Mouse (Mus musculus): ENCODE measurements around the gene Thy1.

The Thy1 gene

DNA sequence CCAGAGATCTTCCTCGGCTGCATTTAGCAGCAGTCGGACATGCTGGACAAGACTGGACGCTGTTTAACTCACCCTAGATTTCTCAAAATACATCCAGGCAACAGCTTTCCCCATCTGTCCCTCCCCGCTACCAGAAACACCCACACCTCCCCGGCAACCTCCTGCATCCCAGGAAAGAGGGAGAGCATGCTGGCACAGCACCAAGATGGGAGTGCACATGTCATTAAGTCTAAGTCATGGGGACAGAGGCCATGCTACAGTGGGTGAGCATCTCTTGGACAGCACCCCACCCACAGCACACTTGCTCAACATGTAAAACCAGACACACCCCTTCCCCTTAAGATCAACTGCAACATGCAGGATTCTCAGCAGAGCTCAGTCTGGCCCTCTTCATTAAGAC lies 37.8 kb downstream of the Thy1 start:
- intact Hi-C loops (cut with DNase I): no loop called here

DNA sequence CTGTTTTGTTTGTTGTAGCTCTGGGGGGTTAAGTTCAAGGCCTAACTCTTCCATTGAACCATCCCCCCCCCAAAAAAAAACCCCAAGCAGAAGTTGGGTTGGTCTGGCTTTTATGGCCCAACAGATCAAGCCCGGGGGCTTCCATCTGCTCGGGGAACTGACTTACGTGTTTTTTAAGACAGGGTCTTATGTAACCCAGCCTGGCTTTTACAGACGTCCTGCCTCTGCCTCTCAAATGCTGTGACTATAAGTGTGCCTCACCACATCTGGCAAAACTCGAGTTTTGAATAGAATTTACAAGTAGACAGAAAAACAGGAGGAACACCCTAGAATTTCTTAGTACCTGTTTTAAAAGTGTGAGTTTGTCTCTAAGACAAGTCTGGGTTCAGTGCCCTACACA lies 38.4 kb downstream of the Thy1 start:
- intact Hi-C loops (cut with DNase I): no loop called here

DNA sequence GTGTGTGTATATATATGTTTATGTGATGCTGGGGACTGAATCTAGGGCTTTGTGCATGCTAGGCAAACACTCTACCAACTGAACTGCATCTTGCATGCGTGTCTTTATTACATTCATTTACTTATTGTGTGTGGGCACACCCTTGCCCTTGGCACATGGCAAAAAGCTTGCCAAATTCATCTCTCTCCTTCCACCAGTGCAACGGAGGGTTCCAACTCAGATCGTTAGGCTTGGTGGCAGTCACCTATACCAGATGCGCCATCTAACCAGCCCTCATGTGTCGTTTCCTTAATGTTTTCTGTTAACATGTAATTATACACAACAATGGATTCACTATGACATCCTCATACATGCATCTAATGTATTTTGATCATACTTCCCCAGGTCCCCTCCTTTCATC lies 39.1 kb downstream of the Thy1 start:
- intact Hi-C loops (cut with DNase I): no loop called here

DNA sequence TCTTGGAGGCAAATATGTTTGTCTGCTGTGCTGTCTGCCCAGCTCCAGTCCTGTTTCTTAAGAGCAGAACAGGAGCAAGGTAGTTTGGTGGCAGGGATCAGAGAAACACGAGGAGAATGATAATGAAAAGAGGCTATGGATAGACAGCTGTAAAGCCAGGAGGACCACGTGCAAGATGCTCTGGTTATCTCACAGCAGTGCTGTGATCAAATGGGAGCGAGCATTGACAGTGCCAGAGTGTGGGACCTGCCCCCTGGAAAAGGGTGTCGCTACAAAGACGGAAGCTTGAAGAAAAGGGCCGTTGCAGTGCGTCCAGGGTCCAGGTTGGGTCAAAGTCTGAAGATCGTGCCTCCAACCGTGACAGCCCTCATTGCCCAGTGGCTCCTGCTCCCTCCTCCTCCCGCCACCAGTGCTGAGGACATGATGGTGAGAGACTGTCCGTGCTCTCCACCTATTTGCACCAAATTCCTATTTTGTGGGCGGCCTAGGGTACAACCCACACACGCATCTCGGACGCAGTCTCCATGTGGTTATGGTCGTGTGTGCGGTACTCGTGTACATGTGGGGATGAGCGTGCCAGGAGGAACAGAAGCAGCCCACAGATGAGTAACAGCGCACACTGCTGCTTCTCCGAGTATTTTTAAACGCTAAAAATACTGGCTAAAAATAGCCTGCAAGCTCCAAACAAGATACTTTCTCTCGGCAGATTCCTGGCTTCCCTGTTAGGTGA lies 40.4 kb downstream of the Thy1 start:
- intact Hi-C loops (cut with DNase I): no loop called here

DNA sequence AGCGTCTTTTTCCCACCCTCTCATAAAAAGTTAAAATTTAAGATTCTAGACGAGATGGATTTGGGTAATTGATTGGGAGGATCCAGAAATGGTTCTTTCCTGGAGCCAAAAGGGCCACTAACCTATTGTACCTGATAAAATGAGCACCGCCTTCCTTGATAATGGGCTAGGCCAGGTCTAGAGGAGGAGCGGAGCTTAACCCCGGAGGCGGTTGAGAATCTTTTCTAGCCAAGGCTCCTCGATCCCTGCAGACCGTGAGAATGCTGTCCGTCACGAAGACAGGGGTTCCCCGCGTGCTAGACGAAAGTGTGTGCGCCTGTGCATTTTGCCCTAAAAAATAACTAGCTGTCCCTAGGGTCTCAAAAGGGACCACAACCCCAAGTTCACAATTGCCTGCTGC lies 41.1 kb downstream of the Thy1 start:
- intact Hi-C loops (cut with DNase I): no loop called here

DNA sequence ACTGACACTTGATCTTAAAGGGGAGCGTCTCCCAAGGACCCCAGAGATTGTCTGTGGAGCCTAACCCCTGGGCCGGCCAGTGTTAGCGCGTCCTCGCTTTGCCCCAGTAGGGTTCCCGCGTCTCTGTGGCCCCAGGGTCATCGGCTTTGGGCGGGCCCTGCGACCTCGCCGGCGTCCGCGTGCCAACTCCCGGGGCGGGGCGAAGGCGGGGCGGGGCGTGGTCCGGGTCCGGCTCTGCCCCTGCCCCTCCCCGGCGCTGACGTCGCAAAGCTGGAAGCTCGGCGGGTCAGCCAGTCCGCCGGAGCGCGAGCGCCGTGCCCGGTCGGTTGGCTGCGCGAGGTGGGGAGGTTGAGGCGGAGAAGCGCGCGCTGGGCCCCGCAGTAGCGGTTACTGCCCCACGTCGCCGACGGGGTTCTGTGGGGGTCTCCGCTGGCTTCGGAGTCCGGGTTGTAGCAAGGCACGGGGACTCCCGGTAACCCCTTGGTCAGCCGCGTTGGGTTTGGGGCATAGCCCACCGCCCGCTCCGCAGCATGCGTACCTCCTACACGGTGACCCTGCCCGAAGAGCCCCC lies 41.6 kb downstream of the Thy1 start:
- intact Hi-C loops (cut with DNase I): no loop called here

DNA sequence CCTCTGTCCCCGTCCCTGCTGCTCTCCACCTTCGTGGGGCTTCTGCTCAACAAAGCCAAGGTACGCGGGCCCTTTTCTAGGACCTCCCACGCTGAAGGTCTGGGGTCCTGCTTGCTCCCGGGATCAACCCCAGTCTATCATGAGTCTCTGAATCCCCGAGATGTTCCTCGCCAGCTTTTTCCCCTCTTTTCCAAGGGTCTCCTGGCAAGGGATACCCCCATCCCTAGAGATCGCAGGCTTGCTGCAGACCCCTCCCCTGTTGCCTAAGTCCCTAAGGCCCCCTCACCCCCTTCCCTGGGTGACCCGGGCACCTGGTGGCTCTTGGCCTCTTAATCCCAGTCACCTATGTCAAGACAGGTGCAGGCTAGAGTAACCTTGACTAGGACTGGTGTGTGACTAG lies 42.1 kb downstream of the Thy1 start:
- intact Hi-C loops (cut with DNase I): no loop called here

DNA sequence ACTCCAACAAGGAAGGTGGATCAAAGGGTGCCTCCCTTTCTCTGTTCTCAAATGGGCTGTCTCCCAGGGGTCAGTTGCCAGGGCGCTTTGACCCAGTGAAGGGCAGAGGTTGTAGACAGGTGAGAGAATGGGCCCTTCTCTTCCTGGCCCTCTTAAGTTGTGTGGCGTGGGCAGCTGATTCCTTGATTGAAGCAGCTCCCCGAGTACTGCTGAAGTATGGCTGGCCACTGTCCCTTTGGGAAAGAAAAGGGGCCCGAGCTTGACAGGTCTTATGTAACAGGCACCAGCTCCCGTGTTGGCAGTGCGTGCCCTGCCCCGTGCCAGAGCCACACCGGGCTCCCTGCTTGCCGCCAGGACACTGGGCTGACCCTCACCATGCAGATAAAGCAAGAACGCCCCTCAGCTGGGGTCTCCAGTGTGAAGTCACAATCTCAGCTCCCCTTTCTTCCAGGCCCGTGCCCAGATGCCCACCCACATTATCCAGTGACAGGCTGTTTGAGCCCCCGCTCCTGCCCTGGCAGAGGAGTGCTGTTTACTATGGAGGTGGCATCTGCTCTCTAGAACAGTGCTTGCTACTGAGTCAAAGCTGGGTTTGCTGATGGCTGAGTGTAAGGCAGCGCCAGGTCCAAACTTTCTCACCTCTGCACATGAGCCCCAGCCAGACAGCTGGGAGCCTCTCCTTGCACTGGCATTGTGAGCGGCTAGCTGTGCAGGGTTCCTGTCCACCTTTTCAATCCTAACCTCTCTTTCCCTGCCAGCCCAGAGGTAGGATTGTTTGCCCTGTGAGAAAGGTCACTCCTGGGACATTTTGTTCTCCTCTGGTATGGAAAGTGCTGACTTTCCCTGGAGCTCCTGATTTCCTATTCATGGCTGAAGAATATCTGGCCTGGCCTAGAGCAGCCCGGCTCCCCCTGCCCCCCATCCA lies 42.8 kb downstream of the Thy1 start:
- intact Hi-C loops (cut with DNase I): no loop called here

DNA sequence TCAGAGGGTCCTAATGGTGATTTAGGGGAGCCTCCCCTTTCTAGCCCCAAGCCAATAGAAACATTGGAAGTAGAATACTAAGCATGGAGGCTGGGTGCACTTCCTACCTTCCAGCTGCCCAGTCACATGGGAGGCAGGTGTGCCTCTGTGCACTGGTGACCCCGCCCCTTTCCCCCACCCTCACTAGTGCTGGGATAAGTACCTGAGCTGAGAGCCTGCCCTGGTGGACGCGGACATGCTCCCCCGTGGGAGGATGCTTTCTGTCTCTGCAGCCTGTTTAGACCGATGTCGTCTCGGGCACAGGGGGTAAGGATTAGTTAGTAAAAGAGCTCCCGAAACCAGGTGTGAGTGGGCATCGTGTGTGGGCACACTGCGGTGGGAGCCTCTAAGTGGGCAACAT lies 43.8 kb downstream of the Thy1 start:
- intact Hi-C loops (cut with DNase I): no loop called here

DNA sequence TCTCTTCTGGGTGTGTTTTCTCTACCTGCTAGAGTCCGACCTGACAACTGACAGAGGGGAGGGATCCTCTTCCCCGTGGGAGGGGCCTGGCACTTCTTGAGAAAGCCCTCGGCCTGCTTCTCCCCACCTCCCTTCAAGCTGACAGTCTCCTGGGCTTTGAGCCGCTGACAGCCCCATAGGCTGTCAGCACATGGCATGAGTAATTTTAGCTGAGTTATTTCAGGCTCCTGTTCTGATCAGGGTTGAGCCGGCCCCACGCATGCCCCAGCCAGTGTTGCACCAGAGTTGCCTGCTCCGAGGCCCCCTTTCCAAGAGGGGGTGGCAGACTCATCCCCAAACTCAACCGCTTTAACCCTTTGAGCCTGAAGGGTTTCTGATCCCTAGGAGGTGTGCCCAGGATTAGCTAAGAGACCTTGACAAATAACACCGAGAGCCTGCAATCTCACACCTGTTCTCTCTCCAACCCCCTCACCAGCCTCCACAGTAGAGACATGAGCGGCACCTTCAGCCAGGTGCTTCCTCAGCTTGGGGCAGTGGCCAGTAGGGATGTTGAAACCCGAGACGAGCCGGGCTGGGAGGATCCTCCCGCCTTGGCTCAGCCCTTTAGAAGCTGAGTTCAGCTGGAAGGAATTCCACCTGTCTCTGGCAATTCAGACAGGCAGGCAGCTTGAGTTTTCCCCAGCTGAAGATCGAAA lies 44.7 kb downstream of the Thy1 start:
- intact Hi-C loops (cut with DNase I): no loop called here

DNA sequence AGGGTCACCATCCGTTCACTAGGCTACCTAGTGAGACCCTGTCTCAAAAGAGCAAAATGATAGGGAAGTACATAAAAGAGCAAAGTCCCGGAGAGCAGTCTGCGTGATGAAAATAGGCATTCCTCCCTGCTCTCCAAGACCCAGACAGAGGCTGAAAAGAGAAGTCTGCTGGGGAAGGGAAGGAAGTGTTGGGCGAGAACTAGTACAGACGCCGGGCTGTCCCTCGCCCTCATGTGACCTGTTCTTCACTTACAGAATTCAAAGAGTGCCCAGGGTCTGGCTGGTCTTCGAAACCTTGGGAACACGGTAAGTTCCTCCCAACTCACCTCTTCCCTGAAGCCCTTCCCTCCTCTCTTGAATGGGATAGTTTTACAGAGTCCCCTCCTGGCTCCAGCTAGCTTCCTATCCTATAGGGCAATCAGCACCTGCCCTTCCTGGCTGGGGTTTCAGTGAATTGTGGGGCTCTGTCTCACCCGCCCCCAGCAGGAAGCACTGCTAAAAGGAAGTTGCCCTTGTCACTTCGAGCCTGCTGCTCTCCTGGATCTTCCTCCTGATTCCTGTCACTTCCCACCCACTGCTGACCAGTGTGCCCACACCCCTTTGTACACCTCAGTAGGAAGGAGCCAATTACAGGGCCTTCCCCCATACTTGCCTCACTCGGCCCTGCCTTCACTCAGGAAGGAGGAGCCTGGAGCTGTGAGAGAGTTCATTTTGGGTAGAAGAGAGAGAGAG lies 45.9 kb downstream of the Thy1 start:
- intact Hi-C loops (cut with DNase I): no loop called here

DNA sequence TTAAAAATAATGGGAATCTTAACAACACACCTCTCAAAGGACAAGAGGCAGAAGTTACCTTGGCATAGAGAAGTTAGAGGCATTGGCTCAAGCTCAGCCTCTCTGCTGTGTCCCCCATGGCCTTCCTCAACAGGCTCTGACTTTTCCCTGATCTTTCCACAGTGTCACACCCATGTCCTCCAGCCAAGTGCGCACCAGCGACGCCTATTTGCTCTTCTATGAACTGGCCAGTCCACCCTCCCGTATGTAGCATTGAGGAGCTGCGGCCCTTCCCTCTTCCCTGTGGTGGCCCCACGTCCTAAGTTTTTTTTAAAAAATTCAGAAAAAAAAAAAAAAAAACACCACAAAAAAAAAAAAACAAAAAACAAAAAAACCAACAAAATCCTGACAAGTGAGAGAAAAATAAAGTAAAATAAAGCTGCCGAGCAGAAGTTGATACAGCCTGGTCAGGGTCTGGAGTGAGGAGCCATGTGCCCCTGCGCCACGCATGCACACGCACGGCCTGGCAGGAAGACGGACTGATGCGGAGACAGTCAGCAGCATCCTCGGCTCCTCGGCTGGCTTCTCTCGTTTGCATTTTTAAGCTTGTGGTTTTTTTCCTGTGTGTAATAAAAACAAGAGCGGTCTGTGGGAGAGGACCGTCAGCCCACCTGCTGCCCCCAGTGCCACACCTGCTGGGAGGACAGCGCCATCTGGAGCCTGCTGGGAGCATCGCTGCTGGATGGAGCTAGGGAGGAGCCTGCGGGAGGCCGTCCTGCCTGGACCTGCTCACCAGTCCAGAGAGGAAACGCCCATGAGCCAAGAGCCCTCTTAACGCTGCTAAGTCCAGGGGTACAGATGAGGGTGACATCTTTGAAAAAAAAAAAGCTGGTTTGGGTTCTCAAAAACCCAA lies 50.7 kb downstream of the Thy1 start:
- intact Hi-C loops (cut with DNase I): loop anchor here (10.0 kb wide), 1 partner anchor 109 kb away; no protein-coding TSS in a partner anchor

DNA sequence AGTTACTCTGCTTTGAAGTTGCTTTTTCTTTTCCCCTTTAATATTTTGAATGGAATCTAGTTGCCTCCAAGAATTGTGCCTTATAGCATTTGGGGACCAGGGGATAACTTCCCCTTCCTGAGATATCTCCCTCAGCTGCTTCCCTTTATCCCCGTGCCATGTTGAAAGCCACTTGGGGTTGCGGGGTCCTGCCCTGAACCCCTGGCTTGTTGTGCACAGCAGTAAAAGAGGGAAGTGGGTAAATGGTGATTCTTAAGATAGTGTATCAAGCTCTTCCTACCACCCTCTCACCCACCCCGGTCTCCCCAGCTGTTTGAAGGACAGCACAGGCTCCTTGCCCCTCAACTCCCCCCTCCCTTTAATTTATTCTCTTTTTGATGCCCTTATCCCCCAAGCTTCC lies 51.6 kb downstream of the Thy1 start:
- intact Hi-C loops (cut with DNase I): loop anchor here (10.0 kb wide), 1 partner anchor 110 kb away; no protein-coding TSS in a partner anchor

DNA sequence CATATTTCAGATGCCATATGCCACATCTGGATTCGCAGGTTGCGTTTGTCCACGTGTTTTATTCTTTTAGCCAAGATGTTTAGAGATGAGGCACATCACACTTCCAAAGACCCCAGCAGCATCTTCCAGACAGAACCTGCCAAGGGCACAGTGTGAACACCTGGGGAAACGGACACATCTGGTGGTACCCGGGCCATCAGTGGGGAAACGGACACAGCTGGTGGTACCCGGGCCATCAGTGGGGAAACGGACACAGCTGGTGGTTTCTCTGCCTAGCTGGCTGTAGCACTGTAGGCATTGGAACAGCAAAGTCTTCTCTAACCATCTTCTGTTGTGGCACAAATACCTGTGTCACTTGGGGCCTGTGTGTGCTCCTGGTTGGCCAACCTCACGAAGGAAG lies 52.6 kb downstream of the Thy1 start:
- intact Hi-C loops (cut with DNase I): loop anchor here (10.0 kb wide), 1 partner anchor 111 kb away; no protein-coding TSS in a partner anchor

DNA sequence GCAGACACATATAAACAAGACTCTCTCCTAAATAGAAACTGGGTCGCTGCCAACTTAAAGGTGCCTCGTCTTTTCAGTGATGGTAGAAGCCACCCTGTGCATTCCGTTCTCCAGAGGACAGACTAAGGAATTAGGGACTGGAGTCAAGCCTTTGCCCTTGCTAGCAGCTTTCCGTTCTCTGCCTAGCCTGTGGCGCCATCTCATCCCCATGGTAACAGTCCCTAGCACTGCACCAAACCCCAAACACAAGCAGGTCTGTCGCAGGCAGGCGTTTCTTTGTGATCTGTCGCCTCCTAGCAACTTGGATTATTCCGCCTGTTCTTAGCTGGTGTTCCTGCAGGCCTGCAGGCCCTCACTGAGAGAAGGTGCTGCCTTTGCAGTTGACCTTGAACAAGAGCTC lies 53.4 kb downstream of the Thy1 start:
- intact Hi-C loops (cut with DNase I): loop anchor here (10.0 kb wide), 1 partner anchor 112 kb away; no protein-coding TSS in a partner anchor

Measured in adrenal gland (tissue).